Mouse (Mus musculus): Measurements from ENCODE around the gene Map6.

The Map6 gene

DNA sequence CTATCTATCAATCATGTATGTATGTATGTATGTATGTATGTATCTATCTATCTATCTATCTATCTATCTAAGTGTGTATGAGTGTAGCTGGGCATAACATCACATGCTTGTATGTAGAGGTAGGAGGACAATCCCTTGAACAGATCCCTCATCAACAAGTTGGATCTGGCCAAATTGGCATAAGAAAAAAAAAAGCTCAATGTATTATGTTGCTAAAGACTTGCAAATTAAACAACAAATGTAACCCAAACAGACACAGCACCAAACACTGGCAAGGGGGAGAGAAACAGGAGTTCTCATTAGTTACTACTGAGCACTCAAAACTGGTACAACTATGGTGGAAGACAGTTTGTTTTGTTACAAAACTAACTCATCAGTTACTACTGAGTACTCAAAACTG lies 2.6 kb upstream of the Map6 start:
- no peak for DNase-seq (ENCODE audit: low read depth)

DNA sequence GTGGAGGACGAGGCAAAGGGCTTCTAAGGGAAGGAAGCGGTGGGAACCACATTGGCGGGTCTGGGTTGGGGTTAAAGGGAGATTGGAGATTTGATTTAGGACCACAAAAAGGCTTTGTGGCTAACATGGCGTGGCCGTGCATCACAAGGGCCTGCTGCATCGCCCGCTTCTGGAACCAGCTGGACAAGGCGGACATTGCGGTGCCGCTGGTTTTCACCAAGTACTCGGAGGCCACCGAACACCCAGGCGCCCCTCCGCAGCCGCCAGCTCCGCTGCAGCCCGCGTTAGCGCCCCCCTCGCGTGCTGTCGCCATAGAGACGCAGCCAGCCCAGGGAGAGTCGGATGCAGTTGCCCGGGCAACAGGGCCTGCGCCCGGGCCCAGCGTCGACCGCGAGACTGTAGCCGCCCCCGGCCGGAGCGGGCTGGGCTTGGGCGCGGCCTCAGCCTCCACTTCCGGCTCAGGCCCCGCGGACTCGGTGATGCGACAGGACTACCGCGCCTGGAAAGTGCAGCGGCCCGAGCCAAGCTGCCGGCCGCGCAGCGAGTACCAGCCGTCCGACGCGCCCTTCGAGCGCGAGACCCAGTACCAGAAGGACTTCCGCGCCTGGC lies 754 bp downstream of the Map6 start:
- DNase-seq (ENCODE audit: low read depth) = no peak

DNA sequence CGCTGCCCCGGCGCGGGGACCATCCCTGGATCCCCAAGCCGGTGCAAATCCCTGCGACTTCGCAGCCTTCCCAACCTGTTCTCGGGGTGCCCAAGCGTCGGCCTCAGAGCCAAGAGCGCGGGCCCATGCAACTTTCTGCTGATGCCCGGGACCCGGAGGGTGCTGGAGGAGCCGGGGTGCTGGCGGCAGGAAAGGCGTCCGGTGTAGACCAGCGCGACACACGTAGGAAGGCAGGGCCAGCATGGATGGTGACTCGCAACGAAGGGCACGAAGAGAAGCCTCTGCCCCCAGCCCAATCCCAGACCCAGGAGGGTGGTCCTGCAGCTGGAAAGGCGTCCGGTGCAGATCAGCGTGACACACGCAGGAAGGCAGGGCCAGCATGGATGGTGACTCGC lies 1.3 kb downstream of the Map6 start:
- DNase-seq (ENCODE audit: low read depth) = no peak

DNA sequence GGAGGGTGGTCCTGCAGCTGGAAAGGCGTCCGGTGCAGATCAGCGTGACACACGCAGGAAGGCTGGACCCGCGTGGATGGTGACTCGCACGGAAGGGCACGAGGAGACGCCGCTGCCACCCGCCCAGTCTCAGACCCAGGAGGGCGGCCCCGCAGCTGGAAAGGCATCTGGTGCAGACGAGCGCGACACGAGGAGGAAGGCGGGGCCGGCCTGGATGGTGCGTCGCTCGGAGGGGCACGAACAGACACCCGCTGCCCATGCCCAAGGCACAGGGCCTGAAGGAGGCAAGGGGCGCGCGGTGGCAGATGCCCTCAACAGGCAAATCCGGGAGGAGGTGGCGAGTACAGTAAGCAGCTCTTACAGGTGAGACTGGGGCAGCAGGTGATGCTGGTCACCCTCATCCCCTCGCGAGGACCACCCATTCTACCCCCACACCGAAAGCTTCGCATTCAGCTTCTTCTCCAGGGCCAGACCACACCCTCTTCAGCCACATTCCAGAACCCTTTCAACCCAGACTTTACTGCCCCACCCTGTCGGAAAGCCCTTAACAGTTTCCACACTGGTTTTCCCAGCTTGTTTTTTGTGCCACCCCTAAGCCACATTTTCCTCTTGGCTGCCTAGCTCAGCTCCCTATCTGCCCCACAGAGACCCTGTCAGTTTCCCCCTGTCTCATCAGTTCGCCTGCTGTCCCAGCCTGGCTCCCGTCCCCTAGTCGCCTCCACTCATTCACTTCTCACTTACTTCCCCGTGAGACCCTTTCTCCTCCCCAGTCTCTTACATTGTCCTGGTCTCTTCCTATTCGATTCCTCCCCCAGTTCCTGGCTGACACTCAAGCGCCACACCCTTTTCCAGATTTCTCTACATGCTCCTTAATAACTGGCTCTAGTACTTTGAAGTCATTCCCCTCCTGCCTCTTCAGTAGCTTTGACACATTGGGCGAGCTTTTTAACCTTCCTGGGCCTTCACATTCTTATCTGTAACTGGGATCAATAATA lies 2.0 kb downstream of the Map6 start:
- no peak for DNase-seq (ENCODE audit: low read depth)

DNA sequence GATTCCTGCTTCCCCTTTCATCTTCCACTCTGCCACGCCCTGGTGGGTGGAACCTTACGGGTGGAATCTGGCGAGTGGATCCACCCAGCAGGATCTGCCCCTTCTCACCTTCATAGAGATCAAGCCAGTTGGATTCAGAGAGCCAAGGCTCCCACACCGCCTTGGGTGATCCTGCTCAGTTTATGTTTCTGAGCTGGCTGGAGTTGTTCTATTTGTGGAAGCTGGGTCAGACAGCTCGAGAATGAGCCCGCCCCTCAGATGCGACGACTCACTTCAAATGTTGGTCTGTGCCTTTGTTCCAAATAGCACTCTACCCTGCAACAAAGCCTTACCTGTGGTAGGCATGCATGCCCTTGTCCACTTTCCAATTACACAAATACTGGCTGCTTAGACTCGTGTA lies 4.4 kb downstream of the Map6 start:
- no peak for DNase-seq (ENCODE audit: low read depth)

DNA sequence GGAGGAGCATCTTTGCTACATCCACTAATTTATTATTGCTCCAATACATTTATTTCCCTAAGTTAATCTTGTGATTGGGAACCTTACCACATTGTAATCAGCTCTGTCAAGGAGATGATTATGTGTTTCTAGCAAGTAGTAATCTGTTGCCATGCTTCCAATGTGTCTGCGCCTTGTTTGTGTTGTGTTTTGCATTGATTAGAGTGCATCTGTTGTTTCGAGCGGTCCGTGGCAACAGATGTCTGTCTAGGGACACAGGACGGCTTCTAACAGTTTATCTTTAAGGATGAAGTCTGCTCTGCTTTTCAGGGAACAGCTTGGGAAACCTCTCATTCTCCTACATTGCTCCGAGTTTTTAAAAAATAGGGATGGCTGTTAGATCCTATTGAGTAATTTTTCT lies 7.9 kb downstream of the Map6 start:
- no peak for DNase-seq (ENCODE audit: low read depth)

DNA sequence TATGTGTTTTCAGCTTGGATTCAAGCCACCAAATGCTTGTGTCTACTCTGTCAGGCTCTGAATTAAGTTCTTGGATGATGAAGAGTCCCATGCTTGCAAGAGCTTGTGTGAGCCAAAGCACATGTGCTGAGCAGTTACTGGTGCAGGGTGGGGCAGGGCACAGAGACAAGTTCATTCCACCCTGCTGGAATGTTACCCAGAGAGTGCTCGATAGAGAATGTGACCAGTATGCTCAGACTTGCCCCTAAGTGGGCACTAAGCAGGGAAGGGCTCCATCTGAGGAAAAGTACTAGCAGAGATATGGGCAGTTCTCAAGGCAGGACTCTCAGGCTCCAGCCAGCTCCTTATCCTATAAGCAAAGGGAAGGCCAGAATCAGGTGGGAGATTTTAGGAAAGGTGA lies 9.4 kb downstream of the Map6 start:
- no peak for DNase-seq (ENCODE audit: low read depth)

DNA sequence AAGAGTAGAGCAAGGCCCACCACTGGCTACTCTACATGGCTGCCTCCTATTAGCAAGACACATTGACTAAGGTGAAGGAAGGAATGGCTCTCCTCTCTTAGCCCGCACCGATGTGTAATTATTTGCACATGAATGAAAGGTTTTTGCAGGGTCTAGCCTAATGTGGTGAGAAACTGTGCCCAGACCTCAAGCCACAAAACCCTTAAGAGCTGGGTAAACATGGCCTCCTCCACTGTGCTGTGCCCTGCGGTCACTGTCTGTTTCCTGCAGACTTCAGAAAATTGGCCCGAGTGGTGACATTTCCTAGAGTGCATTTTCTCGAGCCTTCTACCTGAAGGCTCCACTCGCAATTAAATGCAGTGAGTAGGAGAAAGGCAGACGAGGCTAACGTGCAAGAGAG lies 11.1 kb downstream of the Map6 start:
- DNase-seq (ENCODE audit: low read depth) = no peak

DNA sequence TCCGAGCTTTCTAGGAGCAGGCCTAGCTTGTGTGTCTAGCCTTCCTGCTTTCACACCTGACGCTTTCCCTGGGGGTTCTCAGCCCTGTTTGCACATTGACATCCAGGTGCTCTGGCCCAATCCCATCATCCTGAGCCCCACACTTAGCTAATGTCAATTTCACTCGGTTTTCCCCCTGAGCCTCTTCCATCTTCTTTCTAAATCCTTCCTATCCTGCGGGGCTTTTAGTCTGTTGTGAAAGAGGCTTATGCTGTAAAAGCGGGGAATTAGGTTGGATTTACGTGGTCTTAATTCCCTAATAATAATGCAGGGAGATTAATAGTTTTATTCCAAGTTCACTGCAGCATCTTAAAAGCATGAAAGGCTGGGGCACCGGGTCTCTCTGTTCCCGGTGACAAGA lies 12.3 kb downstream of the Map6 start:
- no peak for DNase-seq (ENCODE audit: low read depth)

DNA sequence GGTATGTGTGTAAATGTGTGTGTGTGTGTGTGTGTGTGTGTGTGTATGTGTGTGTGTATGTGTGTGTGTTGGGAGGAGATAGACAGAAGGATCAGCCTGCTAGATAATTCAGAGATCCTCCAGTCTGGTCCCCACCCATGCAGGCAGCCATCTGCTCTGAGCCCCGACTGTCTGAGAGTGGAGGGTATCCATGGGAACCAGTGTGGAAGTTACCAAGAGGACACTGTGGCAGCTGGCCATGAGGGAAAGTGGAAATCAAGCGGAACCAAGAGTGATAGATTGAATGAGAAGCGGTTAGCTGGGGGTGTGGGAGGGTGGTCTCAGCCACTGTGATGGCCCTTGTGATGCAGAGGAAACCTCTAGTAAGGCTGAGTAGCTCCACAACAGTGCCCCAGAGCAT lies 20.0 kb downstream of the Map6 start:
- DNase-seq (ENCODE audit: low read depth) = no peak

DNA sequence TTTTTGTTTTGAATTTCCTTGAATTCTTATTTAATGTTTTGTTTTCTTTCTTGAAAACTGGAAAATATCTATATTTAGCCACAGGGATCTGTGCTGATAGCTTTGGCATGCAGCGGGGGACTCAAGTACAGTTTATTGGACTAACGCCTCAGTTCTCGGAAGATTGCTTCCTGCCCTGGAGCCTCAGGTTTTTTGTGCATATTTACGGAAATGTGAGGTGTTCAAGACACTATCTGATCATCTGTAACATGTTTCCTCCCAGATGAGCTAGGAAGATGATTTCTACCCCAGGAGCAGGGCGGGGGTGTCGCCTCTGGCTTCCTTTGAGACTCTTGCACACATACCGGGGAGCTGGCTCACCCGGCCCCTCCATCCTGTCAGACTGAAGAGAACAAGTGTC lies 22.8 kb downstream of the Map6 start:
- DNase-seq (ENCODE audit: low read depth) = no peak

DNA sequence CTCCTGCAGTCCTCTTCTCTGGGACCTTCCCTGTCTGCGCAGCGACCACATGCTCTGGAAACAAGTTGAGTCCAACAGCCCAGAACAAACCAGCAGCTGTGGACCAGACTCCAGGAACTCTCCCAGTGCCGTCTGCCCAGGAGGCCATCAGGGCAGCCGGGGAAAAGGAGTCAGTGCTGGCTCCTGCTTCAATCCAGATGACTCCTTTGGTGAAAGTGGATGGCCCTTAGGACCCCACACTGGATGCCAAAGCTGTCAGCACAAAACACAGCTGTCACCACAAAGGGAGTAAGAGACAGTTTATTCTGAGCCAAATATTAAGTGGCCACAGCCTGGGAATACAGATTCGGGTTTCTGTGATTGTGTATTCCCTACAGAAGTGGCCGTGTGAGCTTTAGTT lies 23.7 kb downstream of the Map6 start:
- no peak for DNase-seq (ENCODE audit: low read depth)

DNA sequence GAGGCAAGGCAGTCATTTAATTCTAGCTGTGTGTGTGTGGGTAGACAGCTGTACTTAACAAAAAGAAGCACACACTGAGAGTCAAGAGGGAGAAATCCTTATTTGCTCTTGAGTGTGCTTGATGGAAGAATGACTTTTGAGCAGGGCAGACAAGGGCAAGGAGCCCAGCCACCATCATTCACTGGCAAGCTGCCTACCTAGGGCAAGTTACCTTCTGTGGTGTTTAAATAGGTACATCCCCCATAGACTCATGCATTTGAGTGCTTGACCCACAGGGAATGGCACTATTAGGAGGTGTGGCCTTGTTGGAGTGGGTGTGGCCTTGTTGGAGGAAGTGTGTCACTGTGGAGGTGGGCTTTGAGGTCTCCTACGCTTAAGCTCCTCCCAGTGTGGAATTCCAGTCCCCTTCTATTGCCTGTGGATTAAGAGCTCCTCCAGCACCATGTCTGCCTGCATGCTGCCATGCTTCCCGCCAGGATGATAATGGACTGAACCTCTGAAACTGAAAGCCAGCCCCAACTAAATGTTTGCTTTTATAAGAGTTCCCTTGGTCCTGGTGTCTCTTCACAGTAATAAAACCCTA lies 27.0 kb downstream of the Map6 start:
- DNase-seq (ENCODE audit: low read depth) = no peak

DNA sequence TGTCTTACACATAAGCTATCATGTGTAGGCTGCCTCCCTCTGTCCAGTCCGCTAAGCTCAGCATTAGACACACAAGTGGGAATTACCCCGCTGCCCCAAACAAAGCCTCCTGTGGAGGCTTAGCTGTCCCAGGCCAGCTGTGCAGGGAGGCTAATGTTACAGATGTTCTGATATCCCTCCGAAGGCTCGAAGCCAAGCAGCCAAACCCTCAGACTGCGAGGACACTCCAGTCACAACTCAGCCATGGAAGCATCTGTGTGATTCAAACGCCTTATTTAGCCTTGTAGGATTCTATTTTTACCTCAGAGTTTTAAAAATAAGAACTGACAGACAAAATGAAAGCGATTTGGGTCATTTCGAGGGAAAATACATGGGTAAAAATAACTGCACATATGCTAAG lies 27.9 kb downstream of the Map6 start:
- DNase-seq (ENCODE audit: low read depth) = no peak

DNA sequence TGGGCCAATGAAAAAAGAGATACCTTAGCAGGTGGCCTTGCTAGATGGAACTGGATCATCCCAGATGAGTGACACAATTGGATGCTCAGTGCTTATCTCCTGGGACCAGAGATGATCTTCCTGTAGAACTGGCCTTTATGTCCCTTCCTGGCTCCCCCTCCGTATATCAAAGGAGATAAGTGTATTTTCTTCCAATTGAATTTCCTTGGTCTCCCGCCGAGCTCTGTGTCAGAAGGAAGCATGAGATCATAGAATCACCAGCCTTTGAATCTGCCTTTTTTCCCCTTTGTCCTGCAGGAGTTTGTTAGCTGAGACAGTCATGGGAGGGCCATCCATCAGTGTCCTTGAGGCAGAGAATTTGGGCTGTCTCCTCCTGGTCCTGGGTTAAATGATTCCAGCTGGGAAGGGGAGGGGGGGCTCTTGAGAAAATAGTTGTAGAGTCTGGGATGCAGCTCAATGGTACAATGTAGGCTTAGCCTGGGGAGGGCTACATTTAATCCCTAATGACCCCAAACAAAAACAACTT lies 33.5 kb downstream of the Map6 start:
- no peak for DNase-seq (ENCODE audit: low read depth)

DNA sequence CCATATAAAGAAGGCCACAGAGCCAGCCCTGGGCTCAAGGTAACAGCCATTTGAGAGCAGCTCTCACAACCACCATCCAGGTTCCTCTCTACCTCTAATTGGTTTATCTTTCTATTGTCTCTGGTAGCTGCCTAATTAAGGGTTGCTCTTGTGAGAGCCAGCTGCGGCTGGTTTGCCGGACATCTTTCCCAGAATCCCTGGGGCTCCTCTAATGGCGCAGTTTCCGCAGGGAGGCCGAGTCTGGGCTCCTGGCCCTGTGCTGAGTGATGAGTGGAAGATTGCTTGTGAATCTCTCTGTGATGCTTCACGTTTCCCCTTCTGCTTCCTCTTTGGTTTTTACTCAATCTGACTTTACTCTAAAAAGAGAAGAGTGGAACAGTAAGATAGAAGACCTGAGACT lies 36.8 kb downstream of the Map6 start:
- DNase-seq (ENCODE audit: low read depth) = no peak

DNA sequence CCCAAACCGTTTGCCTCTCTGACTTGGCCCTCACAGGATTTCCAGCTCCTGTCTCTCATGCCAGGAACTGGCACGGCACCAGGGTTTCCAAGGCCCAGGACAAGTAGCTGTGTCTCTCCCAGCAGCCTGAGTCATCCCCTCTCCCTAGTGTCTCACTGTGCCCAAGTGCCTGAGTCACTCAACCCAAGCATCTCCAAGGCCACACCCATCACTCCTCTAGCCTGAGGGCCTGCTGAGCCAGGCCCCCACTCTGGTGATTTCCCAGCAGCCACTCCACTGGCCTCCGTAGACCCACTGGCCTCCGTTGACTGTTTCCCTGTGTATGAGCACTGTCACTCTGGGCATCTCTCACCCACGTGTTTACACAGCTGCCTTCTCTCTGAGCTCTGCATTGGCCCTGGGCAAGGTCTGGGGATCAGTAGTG lies 37.7 kb downstream of the Map6 start:
- DNase-seq (ENCODE audit: low read depth) = no peak

DNA sequence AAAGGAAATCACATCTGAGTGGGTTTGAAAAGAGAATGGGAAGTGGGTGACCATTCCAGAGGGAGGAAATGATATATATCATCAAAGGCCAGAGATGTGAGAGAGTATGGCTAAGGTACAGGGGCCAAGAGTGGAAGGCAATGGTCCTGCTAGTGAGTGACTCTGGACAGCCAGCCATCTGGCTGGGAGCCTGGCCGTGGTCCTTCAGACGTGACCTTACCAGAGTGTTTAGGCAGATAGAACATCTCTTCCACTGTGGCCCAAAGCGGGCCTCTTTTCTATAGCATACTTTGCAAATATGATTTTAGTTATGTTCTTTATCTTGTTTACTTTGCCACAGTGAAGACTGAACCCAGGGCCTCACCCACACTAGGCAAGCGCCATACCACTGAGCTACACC lies 38.4 kb downstream of the Map6 start:
- no peak for DNase-seq (ENCODE audit: low read depth)

DNA sequence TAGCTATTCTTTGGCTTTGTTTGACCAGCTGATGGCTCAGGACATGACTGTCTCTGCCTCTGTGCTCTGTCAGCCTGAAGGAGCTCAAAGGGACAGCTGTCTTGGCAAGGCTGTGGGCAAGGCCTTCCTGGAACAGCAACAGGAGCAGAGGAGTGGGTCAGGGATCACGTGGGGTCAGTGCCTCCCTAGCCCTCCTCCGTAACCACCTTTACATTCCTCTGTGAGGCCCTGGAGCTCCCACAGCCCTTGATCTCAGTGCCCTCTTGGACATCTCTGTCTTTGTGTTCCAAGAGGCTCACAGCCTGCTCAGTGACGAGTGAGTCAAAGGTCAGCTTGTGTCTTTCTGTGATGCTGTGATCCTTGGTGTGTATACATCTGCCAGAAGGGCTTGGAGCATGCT lies 39.4 kb downstream of the Map6 start:
- DNase-seq (ENCODE audit: low read depth) = no peak

DNA sequence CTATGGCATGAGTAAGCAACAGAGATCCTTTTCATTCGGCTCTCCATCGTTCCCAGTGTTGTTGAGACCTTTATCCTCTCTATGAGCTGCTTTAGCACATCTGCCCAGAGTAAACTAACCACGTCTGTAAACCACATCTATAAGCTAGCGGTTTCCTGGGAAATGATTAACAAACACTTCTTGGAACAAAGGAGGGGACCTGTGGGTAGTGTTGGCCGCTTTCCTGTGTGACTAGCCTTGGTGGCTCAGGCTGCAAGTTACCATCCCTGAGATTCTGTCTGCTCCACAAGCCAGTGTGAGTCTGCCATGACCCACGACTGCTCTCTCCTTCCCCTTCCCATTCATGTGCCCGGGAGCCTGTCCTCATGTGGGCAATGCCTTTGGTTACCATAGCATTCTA lies 44.2 kb downstream of the Map6 start:
- no peak for DNase-seq (ENCODE audit: low read depth)

DNA sequence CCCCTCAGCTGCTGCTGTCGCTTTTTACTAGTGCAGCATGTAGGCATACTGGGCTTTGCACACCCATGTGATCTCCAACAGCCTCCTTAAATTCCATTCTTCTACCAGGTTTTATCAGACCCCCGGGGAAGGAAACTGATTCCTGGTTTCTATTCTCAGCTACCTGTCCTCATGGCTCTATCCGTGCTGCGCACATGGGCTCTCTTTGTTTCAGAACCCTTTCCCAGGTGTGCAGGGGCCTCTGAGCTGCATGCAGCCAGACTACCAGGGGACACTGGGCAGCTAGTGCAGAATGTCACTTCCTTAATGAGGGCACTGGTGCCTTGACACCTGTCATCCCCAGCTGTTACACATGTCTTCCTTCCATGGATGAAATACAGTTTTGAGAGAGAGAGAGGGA lies 44.8 kb downstream of the Map6 start:
- DNase-seq (ENCODE audit: low read depth) = no peak

DNA sequence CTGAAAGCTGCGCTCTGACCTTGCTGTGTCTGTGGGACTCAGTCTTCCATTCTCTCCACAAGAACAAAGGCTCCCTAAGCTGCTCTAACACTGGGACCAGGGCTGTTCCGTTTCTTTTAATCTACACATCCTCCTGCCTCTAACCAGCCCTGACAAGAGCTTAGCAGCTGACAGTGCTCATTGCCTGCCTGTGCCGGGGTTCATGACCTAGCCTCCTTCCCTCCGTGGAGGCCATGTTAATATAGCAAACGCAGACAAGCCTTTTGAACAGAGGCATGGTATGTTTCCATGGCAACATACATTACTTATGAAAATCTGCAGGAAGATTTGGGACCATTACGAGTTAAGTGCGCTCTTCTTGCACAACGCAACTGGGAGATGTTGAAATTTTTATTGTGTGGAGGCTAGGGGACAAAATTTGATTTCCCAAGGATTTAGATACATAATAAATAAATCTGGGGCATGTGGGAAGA lies 45.5 kb downstream of the Map6 start:
- no peak for DNase-seq (ENCODE audit: low read depth)

DNA sequence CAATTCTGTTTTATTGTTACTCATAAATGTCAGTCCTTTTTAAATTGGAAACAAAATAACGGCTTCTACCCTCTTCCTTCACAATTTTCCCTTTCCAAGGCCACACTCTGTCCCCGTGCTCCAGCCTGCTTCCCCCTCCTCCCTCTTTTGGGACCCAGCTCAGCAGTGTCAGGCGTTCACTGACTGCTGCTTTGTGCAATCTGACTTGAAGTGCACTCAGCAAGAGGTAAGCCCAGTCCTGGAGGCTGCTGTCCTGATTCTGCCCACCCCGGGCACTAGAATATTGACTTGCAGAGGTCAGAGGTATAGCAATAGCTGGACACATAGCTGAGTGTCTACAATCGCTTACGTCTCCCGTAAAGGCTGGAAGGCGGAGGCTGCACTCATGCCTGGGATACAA lies 46.0 kb downstream of the Map6 start:
- DNase-seq (ENCODE audit: low read depth) = no peak
